Mouse (Mus musculus): ENCODE data around the gene Auts2. TPM values are rescaled to one million over a fixed set of nuclear protein-coding genes. Genes with fewer than 3 reads are reported as not detected.

The Auts2 gene
- total and polyA plus RNA-seq, 3 experiments = not detected

DNA sequence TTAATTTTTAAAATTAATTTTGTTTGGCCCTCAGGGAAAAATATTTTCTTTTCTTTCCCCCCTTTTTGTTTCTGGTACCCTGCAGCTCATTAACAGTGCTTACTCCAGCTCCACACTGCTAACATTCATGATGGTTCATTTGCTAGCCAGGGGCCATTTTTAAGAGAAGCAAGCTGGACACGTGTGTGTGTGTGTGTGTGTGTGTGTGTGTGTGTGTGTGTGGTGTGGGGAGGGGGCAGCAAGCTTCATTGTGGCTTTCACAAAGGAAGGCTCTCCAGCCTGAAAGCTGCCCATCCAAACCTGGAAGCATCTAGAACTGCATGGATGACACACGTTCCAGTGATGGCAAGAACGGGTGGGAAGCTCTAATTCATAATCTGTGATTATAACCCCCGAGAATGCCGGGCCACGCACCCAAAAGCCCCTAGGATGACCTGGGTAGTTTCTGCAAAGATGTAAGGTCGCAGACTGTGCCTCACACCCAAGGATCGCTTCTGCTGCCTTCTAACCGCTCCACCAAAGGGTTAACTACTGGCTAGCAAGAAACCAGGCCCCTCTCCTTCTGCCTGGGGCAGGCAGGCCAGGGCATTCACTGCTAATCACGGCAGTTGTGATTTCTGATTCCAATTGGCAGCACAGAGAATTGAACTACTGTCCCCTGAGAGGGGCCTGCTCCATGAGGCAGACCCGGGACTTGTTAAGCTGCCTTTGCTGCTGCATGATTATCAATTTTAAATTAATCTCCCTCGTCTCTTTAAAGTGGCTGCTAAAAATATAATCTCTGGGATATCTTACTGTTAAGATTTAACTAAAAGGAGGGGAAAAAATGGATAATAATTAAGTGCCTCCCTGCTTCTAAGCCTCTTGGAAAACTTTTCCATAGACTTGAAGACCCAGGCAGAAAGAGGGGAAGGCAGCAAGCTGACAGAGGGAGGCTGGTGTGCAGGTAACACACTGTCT, 911.8 kb downstream of the Auts2 start:
- no peak for DNase-seq (ENCODE audit: extremely low read depth)
- no peaks in the 10 kb centered on the region for H3K79me2 ChIP-seq (replicated peaks; ENCODE audit: control insufficient read depth, extremely low read depth, insufficient read depth, poor library complexity, severe bottlenecking)
- no peaks in the 10 kb centered on the region for H3K4me1 ChIP-seq (ENCODE audit: control insufficient read depth in 1 of 2, insufficient read depth in 2 of 2)
- no peaks in the 10 kb centered on the region for H3K36me3 ChIP-seq (replicated peaks in 1 of 2; ENCODE audit: control insufficient read depth in 1 of 2, insufficient read depth in 1 of 2, low read length in 1 of 2)
- H3K9ac ChIP-seq (ENCODE audit: insufficient read depth, low read depth) = no peak overlapping the region
- dilution Hi-C loops (cut with MboI; ENCODE audit: extremely low pct_ligation_motif_present, extremely low pct_unique_long_range_greater_than_20kb, low sequenced_read_pairs) (no loop called here), in situ Hi-C loops (cut with MboI; ENCODE audit: low pct_ligation_motif_present, low pct_unique_long_range_greater_than_20kb, low sequenced_read_pairs) (no loop called here)
- no peak for TF ChIP-seq MAFK (IDR thresholded peaks at IDR 0.05; ENCODE audit: insufficient replicate concordance, low read length)
- H3K27ac ChIP-seq (ENCODE audit: insufficient read depth, low read depth) = no peak overlapping the region
- peaks cover 70% of the 10 kb centered on the region for H3K9me3 ChIP-seq (replicated peaks; ENCODE audit: low read length)
- no peak overlapping the region for H3K4me3 ChIP-seq (replicated peaks in 1 of 3; ENCODE audit: low read depth in 2 of 3, low read length in 2 of 3, poor library complexity in 1 of 3)
- no peaks in the 10 kb centered on the region for H3K27me3 ChIP-seq (replicated peaks)
- H3K4me2 ChIP-seq (ENCODE audit: insufficient read depth, low read depth, poor library complexity, severe bottlenecking) = no peak overlapping the region

GRCm38 (mm10) chr5:131630577-131630976, 912.6 kb downstream of the Auts2 start:
- Histone ChIP-seq H3K4me3 (replicated peaks in 1 of 3; ENCODE audit: low read depth in 2 of 3, low read length in 2 of 3, poor library complexity in 1 of 3) (no peak overlapping the region), H3K27me3 (replicated peaks) (no peaks in the 10 kb centered on the region), H3K36me3 (replicated peaks in 1 of 2; ENCODE audit: control insufficient read depth in 1 of 2, insufficient read depth in 1 of 2, low read length in 1 of 2) (no peaks in the 10 kb centered on the region), H3K9me3 (replicated peaks; ENCODE audit: low read length) (peaks cover 71% of the 10 kb centered on the region), H3K27ac (ENCODE audit: insufficient read depth, low read depth) (no peak overlapping the region), H3K4me1 (ENCODE audit: control insufficient read depth in 1 of 2, insufficient read depth in 2 of 2) (no peaks in the 10 kb centered on the region), H3K9ac (ENCODE audit: insufficient read depth, low read depth) (no peak overlapping the region), H3K79me2 (replicated peaks; ENCODE audit: control insufficient read depth, extremely low read depth, insufficient read depth, poor library complexity, severe bottlenecking) (no peaks in the 10 kb centered on the region), H3K4me2 (ENCODE audit: insufficient read depth, low read depth, poor library complexity, severe bottlenecking) (no peak overlapping the region)
- DNase-seq (ENCODE audit: extremely low read depth) = no peak
- in situ Hi-C loops (cut with MboI; ENCODE audit: low pct_ligation_motif_present, low pct_unique_long_range_greater_than_20kb, low sequenced_read_pairs) (no loop called here), dilution Hi-C loops (cut with MboI; ENCODE audit: extremely low pct_ligation_motif_present, extremely low pct_unique_long_range_greater_than_20kb, low sequenced_read_pairs) (no loop called here)
- no peak for TF ChIP-seq ELF1 (IDR thresholded peaks at IDR 0.05; ENCODE audit: low read depth, low read length)
- no peak for TF ChIP-seq ZC3H11A (IDR thresholded peaks at IDR 0.05; ENCODE audit: low read depth, low read length)
- TF ChIP-seq POLR2AphosphoS2 (IDR thresholded peaks at IDR 0.05; ENCODE audit: low read depth, low read length) = no peak
- TF ChIP-seq POLR2A (IDR thresholded peaks at IDR 0.05; ENCODE audit: low read depth, low read length) = no peak
- no peak for TF ChIP-seq JUND (conservative IDR thresholded peaks at IDR 0.05; ENCODE audit: low read depth, low read length)
- no peak for TF ChIP-seq BHLHE40 (IDR thresholded peaks at IDR 0.05; ENCODE audit: low read depth, low read length)
- no peak for TF ChIP-seq ZNF384 (IDR thresholded peaks at IDR 0.05; ENCODE audit: low read depth, low read length)
- no peak for TF ChIP-seq JUN (IDR thresholded peaks at IDR 0.05; ENCODE audit: insufficient read depth, low read depth, low read length)
- TF ChIP-seq E2F4 (IDR thresholded peaks at IDR 0.05; ENCODE audit: insufficient replicate concordance, low read depth, low read length) = no peak
- no peak for TF ChIP-seq GABPA (IDR thresholded peaks at IDR 0.05; ENCODE audit: insufficient replicate concordance, low read depth, low read length)
- no peak for TF ChIP-seq CHD2 (IDR thresholded peaks at IDR 0.05; ENCODE audit: low read length)
- TF ChIP-seq PAX5 (IDR thresholded peaks at IDR 0.05; ENCODE audit: low read length) = no peak
- no peak for TF ChIP-seq KAT2A (IDR thresholded peaks at IDR 0.05; ENCODE audit: insufficient replicate concordance, low read length)
- no peak for TF ChIP-seq EP300 (IDR thresholded peaks at IDR 0.05; ENCODE audit: low read length)
- no peak for TF ChIP-seq SIN3A (IDR thresholded peaks at IDR 0.05; ENCODE audit: low read length)

All from CH12.LX (cell line).